In genomic region chr7:30973501-30974289, GRCm38 (mm10) we compare ENCODE assay signal across 7 mouse cellular contexts. TPM values are rescaled to one million over a fixed set of nuclear protein-coding genes. Genes with fewer than 3 reads are reported as not detected.
DNase-seq lines count a peak whose midpoint lies in the region; ATAC-seq and TF ChIP-seq lines count a peak whose summit lies in the region.

Gene Fam187b, plus strand, starts transcription at chr7:30973790.

- peak; percentile 77 for ATAC-seq in midbrain, embryonic 12.5 days (ENCODE audit: low FRiP score, low read depth)

- H3K9me3 ChIP-seq in limb, embryonic 10.5 days (replicated peaks): no peaks in the 10 kb centered on the region
- H3K9me3 ChIP-seq in midbrain, embryonic 12.5 days: no peaks in the 10 kb centered on the region

- H3K36me3 ChIP-seq in limb, embryonic 10.5 days: peaks cover 4% of the 10 kb centered on the region; the same call in 1 of the 2 replicates
- H3K36me3 ChIP-seq in midbrain, embryonic 12.5 days: no peaks in the 10 kb centered on the region
- peaks cover 22% of the 10 kb centered on the region for H3K36me3 ChIP-seq in small intestine, adult 2 months (ENCODE audit: control insufficient read depth, insufficient read depth, low read length)

- peak within 1 kb of the TSS; percentile 59 for H3K4me2 ChIP-seq in midbrain, embryonic 12.5 days (replicated peaks)

- peaks cover 24% of the 10 kb centered on the region for H3K4me1 ChIP-seq in limb, embryonic 10.5 days
- peaks cover 10% of the 10 kb centered on the region for H3K4me1 ChIP-seq in midbrain, embryonic 12.5 days
- H3K4me1 ChIP-seq in small intestine, adult 2 months (ENCODE audit: control insufficient read depth, insufficient read depth, insufficient read length, low read length): peaks cover 9% of the 10 kb centered on the region

- TF ChIP-seq POLR2A in small intestine, adult 2 months (IDR thresholded peaks at IDR 0.05; ENCODE audit: low read depth, low read length): peak; percentile 77

- TF ChIP-seq CTCF in small intestine, adult 2 months (IDR thresholded peaks at IDR 0.05; ENCODE audit: extremely low read depth, insufficient read length, insufficient replicate concordance, low read depth, low read length): peak; percentile 92

- peak within 1 kb of the TSS; percentile 41 for H3K9ac ChIP-seq in midbrain, embryonic 12.5 days (replicated peaks)

- H3K4me3 ChIP-seq in limb, embryonic 10.5 days: peak within 1 kb of the TSS; percentile 50
- H3K4me3 ChIP-seq in midbrain, embryonic 12.5 days: peak within 1 kb of the TSS; percentile 40
- H3K4me3 ChIP-seq in small intestine, adult 2 months (ENCODE audit: low read depth, low read length): peak within 1 kb of the TSS; percentile 67

- DNase-seq in adrenal gland, adult 2 months: peak; percentile 91
- DNase-seq in embryo, embryonic 10 days (ENCODE audit: low spot score): peak; percentile 94
- peak; percentile 87 for DNase-seq in gastrocnemius, postnatal 14 days
- peak; percentile 95 for DNase-seq in induced T-regulatory cell, adult 2 months (ENCODE audit: low read depth)
- DNase-seq in limb, embryonic 10.5 days (ENCODE audit: low spot score): peak; percentile 89

- WGBS in limb, embryonic 10.5 days: under 1% methylated on average over 37 of the region's 37 CpGs
- WGBS in midbrain, embryonic 12.5 days: under 1% methylated on average over 37 of the region's 37 CpGs
- 1% methylated on average over 37 of the region's 37 CpGs for WGBS in small intestine, adult 2 months

- peak within 1 kb of the TSS; percentile 75 for H3K27ac ChIP-seq in limb, embryonic 10.5 days
- no peak within 1 kb of the TSS for H3K27ac ChIP-seq in midbrain, embryonic 12.5 days (replicated peaks)
- H3K27ac ChIP-seq in small intestine, adult 2 months (ENCODE audit: insufficient read depth, low read depth, low read length): peak within 1 kb of the TSS; percentile 99

- peaks cover 25% of the 10 kb centered on the region for H3K27me3 ChIP-seq in limb, embryonic 10.5 days (ENCODE audit: low read depth, poor library complexity, severe bottlenecking)
- H3K27me3 ChIP-seq in midbrain, embryonic 12.5 days: peaks cover 22% of the 10 kb centered on the region
- H3K27me3 ChIP-seq in small intestine, adult 2 months (ENCODE audit: control insufficient read depth, insufficient read depth, low read length): no peaks in the 10 kb centered on the region

- intact Hi-C loops in gastrocnemius, postnatal 14 days (cut with DNase I; ENCODE audit: low total_unique reads): loop anchor here (10.0 kb wide), 1 partner anchor 99 kb away; no protein-coding TSS in a partner anchor

RNA-seq across cellular contexts. Expression of gene Fam187b, which starts in this region (rescaled TPM):
- total RNA-seq in adrenal gland, adult 2 months (2021): under 1 TPM; 0.37 to 0.59 TPM
- 0.18 and 0.38 TPM in 2 replicates for polyA plus RNA-seq in adrenal gland, adult 2 months (2012; rRNA removed)
- total RNA-seq in gastrocnemius, postnatal 14 days (2021): under 1 TPM in 1 of 2 experiments, not detected in 1; 0.23 TPM
- polyA plus RNA-seq in limb, embryonic 10.5 days (2016; fragmentation: Nextera tagmentation; extraction: Ambion mirVana): 1.0 and 1.3 TPM in 2 replicates
- polyA plus RNA-seq in midbrain, embryonic 12.5 days (2016; fragmentation: Nextera tagmentation; extraction: Ambion mirVana): 0.26 and 0.57 TPM in 2 replicates
- polyA plus RNA-seq in small intestine, adult 2 months (2012; rRNA removed): 4.4 and 9.8 TPM in 2 replicates

Comparison
In these comparisons a context has a peak if more than half of its experiments do, and no peak if none do; other contexts are left out.
1. Peak in DNase-seq in adrenal gland, adult 2 months; RNA of the gene not detected or under 1 TPM.
2. Peak in DNase-seq in gastrocnemius, postnatal 14 days; RNA of the gene not detected or under 1 TPM.
3. Peak in ATAC-seq, H3K4me3 ChIP-seq, H3K9ac ChIP-seq and H3K4me2 ChIP-seq in midbrain, embryonic 12.5 days; RNA of the gene not detected or under 1 TPM.